Mouse (Mus musculus): ENCODE measurements around the gene Cd72.
A peak's percentile ranks its signal among the peaks of the same experiment; 100 is the strongest.
"Not testable (repeated sequence)": the region's sequence is repeated elsewhere in the genome, so short reads cannot be mapped to it uniquely, and the experiment has no call there.

Gene Cd72

GRCm38 (mm10) chr4:43454041-43454836, at the start of gene Cd72:
TSS of gene Cd72 (minus strand) at chr4:43454628.
- DNase-seq (ENCODE audit: low spot score in 2 of 2) = no peak

- no peak for DNase-seq (ENCODE audit: low spot score in 2 of 2)
Measured at GRCm38 (mm10) chr4:43503506-43503905, 49.1 kb upstream of the Cd72 start.

- no peak for DNase-seq (ENCODE audit: low spot score in 2 of 2)
Measured at GRCm38 (mm10) chr4:43503041-43503440, 48.6 kb upstream of the Cd72 start.

DNA sequence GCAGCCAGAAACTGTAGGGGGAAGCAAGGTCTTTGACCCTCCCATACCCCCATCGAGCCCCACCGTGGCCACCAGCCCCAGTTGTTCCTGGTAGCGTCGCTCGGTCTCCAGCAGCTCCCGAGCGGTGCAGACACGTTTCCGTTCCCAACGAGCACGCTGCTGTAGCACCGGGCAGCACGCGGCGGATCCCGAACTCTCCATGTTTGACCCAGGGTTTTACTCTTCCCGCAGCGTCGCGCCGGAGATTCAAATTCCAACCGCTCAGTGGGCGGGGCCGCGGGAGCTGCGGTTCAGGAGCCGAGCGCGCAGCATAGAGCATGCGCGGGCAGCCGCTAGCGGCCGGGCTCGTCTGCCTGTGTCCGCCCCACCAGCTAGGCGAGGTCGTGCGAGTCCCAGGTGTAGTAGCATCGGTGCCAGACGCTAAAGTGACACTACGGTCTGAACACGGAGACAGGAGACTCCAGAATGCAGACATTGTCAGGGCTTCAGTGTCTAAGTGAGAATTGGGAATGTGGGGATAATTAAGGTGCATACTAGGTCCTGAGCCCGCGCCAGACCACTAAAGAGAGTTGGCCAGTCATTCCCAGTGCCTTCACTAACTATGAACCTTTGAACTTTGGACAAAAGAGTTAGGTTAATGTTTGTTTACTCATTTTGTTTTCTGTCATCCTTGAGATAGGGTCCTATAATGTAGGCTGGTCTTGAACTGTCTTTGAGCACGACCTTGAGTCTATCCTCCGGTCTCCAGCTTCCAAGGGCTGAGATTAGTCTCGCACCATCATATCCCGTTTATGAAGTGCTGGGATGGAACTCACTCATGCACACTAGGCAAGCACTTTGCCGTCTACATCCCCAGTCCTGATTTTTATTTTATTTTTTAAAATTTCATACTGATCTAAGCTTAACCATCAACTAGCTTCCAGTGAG, 45.2 kb upstream of the Cd72 start, which contains the start of gene Arhgef39:
Gene Arhgef39, minus strand, starts transcription at position 289 of the 927 bp plus-strand sequence.
- peak; percentile 40 to 53 for DNase-seq (ENCODE audit: low spot score in 2 of 2)

DNA sequence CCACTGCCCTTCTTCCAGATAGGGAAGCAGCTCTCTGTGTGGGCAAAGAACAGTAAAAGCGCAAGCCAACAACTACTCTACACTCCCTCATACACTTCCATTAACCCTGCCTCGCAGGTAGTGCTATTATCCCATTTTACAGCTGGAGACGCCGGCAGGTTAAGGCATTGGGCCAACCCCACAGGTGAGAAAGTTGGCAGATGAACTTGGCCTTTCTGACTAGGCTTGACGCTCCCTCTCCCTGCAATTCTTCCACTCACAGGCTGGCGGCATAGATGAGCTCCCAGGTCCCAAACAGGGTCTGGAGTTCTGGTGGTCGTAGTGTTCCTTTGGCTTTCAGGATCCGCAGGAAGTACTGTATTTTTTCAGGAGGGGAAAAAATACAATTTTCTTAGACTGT, 44.6 kb upstream of the Cd72 start:
- DNase-seq (ENCODE audit: low spot score in 2 of 2) = no peak

DNA sequence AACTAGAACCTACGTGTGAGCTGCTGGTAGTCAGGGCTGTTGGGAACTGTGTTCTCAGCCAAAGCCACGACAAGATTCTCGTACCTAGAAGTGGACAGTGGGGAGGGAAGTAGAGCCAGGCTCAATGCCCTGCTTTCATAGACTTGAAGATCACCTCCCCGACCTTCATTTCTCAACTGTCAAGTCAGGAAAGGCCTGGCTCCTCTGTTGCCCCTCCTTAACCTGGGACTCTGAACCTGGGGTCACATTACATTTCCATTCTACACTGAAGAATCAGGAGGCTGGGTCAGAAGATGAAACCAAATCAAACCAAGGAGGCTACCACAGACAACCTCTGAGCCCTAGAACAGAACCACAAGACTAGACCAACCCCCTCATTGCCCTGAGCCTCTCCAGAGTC, 43.5 kb upstream of the Cd72 start:
- no peak for DNase-seq (ENCODE audit: low spot score in 2 of 2)

DNA sequence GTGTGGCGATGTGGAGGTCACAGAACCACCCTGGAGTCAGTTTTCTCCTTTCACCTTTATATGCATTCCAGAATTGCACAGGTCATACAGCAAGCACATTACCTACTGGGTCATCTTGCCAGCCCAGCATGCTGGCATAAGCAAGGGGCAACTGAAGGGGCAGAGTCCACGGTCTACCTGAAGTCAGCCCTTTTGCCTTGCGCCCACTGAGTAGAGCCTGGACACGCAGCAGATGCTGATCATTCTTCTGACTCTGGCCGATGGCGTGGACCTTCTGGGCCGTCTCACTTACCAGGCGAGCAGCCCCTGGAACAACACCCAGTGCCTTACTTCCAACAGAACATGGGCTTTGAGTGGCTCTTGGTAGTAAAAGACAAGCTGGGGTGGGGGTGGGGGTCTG, 43.0 kb upstream of the Cd72 start:
- no peak for DNase-seq (ENCODE audit: low spot score in 2 of 2)

GRCm38 (mm10) chr4:43496587-43496986, 42.2 kb upstream of the Cd72 start:
- DNase-seq (ENCODE audit: low spot score in 2 of 2) = no peak

- no peak for DNase-seq (ENCODE audit: low spot score in 2 of 2)
Measured at GRCm38 (mm10) chr4:43493846-43494240, 39.4 kb upstream of the Cd72 start.

GRCm38 (mm10) chr4:43493186-43493845, 38.9 kb upstream of the Cd72 start:
- DNase-seq (ENCODE audit: low spot score in 2 of 2) = peak; percentile 93 to 94

DNA sequence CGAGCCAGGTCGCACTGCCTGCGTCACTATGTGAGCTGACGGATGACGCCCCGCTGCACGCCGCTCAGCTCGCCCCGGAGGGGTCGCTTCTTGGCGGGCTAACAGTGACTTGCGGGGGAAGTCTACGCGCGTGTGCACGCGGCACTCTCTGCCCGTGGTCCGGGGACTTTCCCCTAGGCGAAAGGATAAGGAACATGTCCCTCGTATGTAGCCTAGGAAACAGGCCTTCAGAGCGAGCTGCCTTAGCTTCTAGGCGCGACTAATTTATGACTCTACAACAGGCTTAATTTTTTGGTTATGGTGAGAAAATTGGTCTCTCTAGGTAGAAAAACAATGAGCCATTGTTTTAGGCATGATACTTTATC, 38.4 kb upstream of the Cd72 start, which contains the start of gene Ccdc107:
Gene Ccdc107, plus strand, starts transcription at position 80 of the 365 bp plus-strand sequence.
- DNase-seq (ENCODE audit: low spot score in 2 of 2) = peak; percentile 91 to 96

GRCm38 (mm10) chr4:43492101-43492820, 37.8 kb upstream of the Cd72 start:
- DNase-seq (ENCODE audit: low spot score in 2 of 2) = no peak

DNA sequence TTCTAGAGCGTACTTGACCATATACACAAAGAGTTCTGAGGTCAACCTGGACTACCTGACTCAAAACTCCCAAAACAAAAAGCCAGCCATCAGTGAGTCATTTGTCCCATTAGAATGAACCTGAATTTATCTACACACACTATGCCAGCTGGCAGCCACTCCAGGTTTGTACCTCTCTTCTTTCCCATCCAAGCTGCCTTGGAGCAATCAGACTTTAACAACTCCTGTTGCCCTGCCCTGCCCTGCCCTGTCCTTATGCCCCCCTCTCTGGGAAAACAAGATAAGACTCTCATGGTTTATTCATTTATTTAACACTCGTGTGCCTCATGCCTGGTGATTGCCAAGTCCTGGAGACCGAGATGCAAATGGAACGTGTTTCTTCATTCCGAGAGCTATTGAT, 36.4 kb upstream of the Cd72 start:
- no peak for DNase-seq (ENCODE audit: low spot score in 2 of 2)

DNA sequence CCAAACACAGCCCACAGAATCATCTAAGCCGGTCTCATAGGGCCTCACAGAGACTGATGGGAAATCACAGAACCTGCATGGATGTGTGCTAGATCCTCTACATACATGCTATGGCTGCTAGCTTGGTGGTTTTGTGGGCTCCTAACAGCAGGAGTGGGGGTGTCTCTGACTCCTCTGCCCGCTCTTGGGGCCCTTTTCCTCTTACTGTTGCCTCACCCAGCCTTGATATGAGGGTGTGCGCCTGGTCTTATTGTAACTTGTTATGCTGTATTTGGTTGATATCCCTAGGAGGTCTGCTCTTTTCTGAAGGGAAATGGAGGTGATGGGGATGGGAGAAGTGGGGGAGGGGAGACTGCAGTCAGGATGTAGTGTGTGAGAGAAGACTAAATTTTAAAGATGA, 35.2 kb upstream of the Cd72 start:
- no peak for DNase-seq (ENCODE audit: low spot score in 2 of 2)

DNA sequence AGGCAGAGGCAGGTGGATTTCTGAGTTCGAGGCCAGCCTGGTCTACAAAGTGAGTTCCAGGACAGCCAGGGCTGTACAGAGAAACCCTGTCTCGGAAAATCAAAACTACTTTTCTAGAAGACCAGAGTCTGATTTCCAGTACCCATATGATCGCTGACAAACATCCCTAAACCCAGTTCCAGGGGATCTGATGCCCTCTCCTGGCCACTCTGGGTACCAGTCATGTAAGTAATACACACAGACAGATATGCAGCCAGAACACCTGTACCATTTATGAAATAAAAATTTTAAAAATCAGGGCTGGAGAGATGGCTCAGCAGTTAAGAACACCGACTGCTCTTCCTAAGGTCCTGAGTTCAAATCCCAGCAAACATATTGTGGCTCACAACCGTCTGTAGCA, 31.2 kb upstream of the Cd72 start:
- DNase-seq (ENCODE audit: low spot score in 2 of 2) = not testable (repeated sequence)

DNA sequence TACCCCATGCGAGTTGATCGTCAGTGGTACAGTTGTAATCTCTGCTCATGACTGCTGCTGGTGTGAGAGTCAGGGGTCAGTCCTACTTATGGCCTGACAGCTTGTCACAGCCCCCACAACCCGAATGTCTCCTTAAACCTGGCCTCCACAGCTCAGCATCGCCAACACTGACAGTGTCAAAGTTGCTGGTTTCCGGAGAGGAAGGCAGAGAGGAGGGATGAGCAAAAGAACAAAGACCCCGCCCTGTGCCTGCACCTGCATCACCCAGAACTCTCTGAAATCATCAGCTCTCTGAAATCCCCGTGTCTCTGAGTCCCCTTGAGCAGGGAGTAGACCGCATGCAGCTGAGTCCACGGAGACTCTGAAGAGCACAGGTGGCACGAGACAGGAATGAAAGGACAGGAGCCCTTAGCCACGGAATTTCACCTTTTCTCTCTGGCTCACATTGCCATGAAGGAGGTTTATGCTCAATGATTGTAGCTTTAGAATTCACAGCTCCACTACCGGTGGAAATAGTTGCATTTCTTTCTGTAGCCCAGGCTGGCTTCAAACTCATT, 29.2 kb upstream of the Cd72 start, which contains the start of gene Sit1:
Gene Sit1, minus strand, starts transcription at position 200 of the 557 bp plus-strand sequence.
- DNase-seq (ENCODE audit: low spot score in 2 of 2) = no peak

DNA sequence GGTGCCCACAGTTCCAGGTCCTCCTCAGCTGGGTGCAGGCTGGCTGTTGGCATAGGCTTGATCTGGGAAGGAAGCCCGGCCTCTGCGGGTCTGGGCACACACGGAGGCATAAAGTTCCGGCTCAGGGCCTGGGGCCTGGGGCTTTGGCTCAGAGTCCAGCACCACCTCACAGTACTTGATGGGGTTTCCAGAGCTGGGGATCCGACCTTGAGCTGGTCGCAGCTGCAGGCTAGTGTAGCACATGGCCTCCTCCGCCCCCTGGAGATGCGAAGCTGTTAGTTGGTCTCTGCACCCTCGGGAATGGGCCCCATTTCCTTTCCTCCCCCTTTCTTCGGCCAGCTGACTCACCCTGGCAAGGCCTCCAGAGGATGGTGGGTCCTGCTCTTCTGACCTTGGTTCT, 28.2 kb upstream of the Cd72 start:
- no peak for DNase-seq (ENCODE audit: low spot score in 2 of 2)

GRCm38 (mm10) chr4:43481894-43482456, 27.5 kb upstream of the Cd72 start:
- no peak for DNase-seq (ENCODE audit: low spot score in 2 of 2)

GRCm38 (mm10) chr4:43480985-43481384, 26.6 kb upstream of the Cd72 start:
- no peak for DNase-seq (ENCODE audit: low spot score in 2 of 2)
